Mouse (Mus musculus) ovary, adult 18-20 months (tissue): Measurements from ENCODE around the gene Lrrtm1.

Experiments
- DNase-seq: peaks from one replicate; pipeline ENCODE4 v3.0.0; 2022; ENCODE audit warnings: low spot score, mixed read lengths

Gene Lrrtm1

GRCm38 (mm10) chr6:77242601-77243406 lies at the start of gene Lrrtm1:
Gene Lrrtm1, plus strand, starts transcription at chr6:77242689.
- no peak for DNase-seq

- no peak for DNase-seq
These were observed 45.8 kb upstream of the Lrrtm1 start for GRCm38 (mm10) chr6:77196650-77197049.

DNA sequence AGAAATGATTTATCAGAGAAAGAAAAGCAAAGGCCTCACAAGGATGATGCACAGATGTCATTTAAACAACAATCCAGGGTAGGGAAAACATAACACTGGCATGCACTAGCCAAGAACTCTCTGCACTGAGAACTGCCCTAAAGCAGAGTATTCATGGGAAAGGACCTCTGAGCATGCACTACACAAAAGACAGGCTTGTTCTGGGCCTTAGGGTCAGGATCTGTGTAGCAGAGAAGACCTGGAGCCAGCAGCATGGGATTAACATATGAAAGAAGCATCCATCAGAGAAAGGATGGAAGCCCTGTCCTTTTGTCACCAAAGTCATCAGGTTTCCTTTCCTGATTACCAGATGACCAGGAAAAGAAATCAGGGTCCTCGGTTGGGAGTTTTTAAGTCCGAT lies 43.1 kb upstream of the Lrrtm1 start:
- DNase-seq = no peak

- DNase-seq = no peak
These were observed 33.3 kb upstream of the Lrrtm1 start for GRCm38 (mm10) chr6:77209183-77209582.

GRCm38 (mm10) chr6:77209929-77210328 lies 32.6 kb upstream of the Lrrtm1 start:
- DNase-seq = no peak

DNA sequence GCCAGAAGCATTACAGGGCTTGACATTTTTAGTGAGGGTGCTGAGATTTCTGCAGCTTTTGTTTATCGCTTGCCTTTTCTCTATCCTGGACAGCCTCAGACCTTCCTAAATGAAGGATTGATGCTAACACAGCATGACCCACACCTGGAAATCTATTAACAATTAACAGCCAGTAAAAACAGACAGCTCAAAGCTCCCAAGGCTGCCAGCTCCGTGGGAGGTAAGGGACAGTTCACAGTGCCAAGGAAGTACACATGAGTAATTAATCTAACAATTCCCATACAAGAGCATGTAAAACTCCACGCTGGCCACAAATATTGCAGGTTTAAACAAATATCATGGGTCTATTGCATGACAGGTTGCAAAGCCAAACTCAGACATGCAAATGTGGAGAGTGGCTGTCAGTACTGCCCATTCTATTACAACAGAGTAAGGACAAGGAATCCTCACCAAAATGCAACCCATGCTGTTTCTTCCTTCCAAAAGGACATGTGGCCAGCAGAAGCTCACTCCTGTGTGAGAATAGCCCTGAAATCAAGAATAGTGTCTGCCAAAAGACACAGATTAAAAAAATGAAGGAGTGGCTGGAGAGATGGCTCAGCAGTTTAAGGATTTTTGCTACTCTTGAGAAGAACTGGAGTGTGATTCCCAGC lies 28.6 kb upstream of the Lrrtm1 start:
- peak; percentile 4 for DNase-seq

DNA sequence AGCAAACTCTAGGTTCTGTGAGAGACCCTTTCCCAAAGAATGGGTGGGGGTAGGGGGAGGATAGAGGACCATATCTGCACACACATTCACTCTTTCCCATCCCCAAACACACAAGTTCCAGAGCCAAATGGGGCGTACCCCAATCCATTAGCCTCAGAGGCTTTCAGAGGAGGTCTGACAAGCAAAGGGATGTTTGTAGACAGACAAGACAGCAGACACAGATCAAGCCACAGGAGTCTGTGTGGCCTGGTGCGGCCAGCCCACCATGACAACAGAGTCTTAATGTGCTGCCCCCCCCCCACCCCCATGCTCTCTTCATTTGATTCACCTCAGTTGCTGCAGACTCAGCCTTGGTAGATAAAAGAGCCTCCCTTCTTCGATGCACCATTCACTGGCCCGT lies 27.2 kb upstream of the Lrrtm1 start:
- no peak for DNase-seq

DNA sequence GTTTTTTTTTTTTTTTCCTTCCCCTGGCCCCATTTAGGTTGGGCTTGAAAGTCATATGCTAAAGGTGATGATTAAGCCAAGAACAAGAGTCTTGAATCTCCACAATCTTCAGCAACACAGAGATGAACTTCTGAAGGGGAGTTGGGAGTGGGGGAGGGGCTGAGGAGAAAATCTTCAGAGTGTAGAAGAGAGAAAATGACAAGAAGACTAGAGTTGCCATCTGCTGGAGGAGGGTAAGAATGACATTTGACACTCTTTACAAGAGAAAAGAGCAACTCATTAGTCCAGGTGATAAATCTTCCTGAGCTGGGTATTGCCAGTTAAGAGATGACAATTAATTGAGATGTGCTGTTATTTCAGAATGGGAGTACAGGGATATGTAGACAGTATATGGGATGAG lies 23.6 kb upstream of the Lrrtm1 start:
- DNase-seq = no peak

- no peak for DNase-seq
These were observed 21.7 kb upstream of the Lrrtm1 start for GRCm38 (mm10) chr6:77220776-77221175.

GRCm38 (mm10) chr6:77222849-77223638 lies 19.4 kb upstream of the Lrrtm1 start:
- DNase-seq = no peak

DNA sequence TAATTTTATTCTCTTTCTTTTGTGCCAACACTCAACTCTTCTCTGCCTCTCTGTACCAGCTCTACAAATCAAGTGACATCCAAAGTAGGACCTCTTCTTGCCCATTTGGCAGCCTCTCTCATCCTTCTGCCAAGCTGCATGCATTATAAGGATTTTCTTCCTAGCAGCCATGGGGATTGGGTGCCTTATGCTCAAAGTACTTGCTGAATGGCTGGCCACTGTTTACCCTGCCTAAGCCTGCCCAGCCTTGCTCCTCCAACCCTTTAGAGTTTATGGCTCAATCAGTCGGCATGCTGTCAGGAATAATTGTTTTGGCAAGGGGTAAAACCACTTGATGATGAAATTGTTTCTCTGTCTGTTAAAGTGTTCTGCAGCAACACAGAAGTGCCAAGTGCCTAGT lies 2.1 kb upstream of the Lrrtm1 start:
- no peak for DNase-seq

GRCm38 (mm10) chr6:77243541-77244231 lies 1.2 kb downstream of the Lrrtm1 start:
- DNase-seq = no peak

DNA sequence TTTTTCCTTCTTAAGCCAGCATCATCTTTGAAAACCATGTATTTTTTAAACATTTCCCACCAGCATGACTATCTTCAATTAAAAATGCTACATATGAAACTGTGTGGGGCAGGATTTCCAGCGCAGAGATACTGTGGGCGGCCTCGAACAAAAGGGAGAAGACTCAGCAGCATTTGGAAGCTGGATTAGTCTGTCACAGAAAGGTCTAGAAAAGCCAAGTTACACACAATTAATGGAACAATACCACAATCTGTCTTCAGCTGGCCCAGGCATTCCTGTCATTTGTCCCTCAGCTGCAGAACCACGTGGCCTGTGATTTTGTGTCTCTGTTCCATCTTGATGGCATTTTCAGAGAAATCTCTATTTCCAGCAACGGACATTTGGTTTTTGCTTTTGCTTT lies 11.0 kb downstream of the Lrrtm1 start:
- no peak for DNase-seq

DNA sequence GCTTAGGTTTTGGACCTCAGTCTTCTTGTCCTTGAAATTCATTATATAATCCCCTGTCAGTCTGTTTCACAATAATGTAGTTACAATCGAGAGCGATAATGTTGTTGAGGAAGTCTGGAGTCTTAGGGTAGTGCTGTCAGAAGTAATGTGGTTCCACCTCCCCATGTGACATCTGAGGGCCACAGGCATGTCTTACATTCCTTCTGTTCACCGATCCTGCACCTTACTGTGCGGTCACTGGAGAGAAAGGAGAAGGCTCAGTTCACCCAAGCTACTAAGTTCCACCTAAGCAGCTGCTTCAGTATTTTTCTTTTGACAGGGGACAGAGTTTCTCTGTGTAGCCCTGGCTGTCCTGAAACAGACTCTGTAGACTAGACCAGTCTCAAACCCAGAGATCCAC lies 13.9 kb downstream of the Lrrtm1 start:
- DNase-seq = no peak

DNA sequence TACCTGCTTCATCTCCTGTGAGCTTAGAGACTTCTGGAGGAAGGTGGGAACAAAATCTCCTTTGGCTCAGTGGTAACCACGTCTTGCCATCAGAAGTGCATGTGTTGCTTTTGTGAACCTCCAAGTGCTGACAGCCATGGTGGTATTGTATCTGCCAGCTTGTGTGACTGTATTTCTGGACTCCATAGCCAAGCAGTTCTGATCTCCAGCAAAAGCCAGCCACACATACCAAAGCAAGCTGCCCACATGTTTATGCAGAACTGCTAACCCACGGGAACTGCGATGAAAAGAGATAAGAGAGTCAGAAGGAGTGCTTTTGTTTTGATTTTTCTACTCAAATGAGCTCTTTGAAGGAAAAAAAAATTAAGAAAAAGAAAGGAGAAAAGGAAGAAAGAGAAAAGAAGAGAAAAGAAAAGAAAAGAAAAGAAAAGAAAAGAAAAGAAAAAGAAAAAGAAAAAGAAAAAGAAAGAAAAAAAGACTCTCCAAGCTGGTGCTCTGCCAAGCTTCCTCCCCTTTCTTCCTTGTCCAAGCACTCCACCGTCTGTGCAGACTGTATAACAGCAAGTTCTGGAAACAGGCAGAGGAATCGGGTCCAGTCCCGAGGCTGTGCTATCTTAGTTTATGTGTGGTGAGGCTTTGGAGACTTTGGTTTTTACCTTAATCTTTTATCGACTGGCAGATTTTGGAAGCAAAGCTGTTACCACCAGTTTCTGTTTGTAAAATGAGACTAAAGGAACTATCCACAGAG lies 15.0 kb downstream of the Lrrtm1 start:
- DNase-seq = no peak

DNA sequence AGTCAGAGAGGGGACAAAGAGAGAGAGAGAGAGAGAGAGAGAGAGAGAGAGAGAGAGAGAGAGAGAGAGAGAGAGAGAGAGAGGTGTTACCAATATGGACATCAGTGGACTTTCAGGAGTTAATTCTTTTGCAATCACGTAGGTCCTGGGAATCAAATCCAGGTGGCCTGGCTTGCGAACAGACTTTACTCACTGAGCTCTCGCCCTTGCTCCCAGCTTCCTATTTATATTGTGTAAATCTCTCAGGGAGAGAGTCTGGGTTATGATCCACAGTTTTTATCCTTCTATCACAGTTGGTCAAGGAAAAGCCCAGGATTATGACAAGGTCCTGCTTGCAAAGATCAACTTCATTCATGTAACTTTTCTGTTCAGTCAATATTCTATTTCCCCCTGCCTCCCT lies 22.7 kb downstream of the Lrrtm1 start:
- no peak for DNase-seq

DNA sequence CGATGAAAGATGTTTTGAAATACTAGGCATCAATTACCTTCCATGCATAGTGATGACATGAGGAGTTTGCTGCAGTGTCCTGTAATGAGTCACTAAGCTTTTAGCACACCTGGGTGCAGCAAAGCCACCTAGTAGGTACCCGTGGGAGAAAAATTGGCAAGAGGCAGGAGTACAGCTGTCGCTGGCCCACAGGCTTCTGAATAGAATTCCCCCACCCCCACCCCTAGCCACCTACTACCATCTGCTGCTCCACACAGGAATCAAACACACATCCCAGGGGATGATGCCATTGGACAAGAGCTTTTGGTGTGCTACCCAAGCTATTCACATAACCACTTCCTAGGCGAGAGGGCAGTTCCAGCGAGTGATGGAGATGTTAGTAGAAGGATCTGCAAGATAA lies 36.3 kb downstream of the Lrrtm1 start:
- DNase-seq = no peak

DNA sequence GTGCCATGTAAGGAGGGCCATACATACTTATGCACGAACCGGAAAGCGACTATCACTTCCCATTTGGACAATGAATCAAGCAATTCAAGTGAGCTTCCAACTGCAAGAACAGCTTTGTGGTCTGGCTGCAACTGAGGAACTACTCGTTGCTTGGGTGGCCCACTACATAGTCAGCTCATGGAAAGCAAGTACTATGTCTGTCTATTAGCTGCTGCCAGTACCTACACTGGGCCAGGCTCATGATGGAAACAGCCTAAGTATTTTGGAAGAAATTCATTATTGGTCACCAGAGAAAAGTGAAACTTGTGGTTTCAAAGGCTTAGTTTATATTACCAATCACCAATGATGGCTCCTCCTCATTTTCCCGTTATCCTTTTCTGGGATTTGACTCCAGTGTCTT lies 43.8 kb downstream of the Lrrtm1 start:
- no peak for DNase-seq

DNA sequence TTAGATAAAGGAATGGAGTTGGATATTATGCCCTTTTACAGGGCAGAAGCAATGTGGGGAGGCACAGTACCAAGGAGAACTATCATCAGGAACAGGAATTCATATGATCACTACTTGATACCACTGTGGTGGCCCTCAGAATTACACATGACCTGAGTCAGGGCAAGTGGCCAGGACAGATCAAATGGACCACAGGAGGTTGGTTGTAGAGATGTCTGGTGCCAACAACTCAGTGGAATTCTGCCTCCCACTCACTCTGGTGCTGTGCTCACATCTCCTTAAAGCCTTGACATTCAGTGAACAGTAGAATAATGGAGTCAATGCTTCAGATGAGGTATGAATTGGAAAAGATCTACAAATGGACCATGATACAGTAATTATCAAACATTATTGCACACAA lies 45.9 kb downstream of the Lrrtm1 start:
- DNase-seq = no peak

GRCm38 (mm10) chr6:77291415-77291814 lies 48.9 kb downstream of the Lrrtm1 start:
- DNase-seq = no peak

GRCm38 (mm10) chr6:77301305-77301704 lies 58.8 kb downstream of the Lrrtm1 start:
- no peak for DNase-seq

DNA sequence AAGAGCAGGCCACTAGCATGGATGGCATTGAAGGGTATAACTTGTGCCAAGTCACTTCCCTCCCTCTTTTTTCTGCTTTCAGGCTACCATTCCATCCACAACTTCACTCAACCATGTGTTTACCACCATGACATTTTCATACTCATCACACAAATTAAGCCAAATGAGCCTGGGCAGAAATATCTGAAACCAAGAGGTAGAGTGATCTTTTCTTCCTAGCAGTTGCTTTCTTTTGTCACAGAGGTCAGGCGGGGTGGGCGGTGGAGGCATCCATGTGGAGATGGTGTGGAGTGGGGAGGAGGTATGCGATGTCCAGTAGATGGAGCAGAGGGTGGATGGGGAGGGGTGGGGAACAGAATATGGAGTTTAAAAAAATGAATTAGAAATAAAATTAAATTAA lies 64.3 kb downstream of the Lrrtm1 start:
- DNase-seq = no peak
